In genomic region chr6:97342185-97342584, GRCm38 (mm10) we compare ENCODE assay signal across 20 mouse cellular contexts.
DNase-seq lines count a peak whose midpoint lies in the region; ATAC-seq and TF ChIP-seq lines count a peak whose summit lies in the region.
"Had no signal": no experiment of that assay in that cellular context is flagged by ENCODE, and none has a peak within 500 bp of the region (broad histone marks: within the 10 kb centered on the region; RNA-seq: fewer than 3 reads in every experiment).

No protein-coding gene starts in this region.

- no peaks in the 10 kb centered on the region for H3K9me3 ChIP-seq in heart, embryonic 11.5 days (replicated peaks; ENCODE audit: control insufficient read depth, low read length)
- no peaks in the 10 kb centered on the region for H3K9me3 ChIP-seq in liver, embryonic 11.5 days (ENCODE audit: control insufficient read depth, low read length)
- no peaks in the 10 kb centered on the region for H3K9me3 ChIP-seq in stomach, embryonic 15.5 days
- H3K9me3 ChIP-seq in stomach, postnatal 0 days (ENCODE audit: control insufficient read depth, low read length): no peaks in the 10 kb centered on the region
- no peaks in the 10 kb centered on the region for H3K9me3 ChIP-seq in neural tube, embryonic 15.5 days (replicated peaks)
- H3K9me3 ChIP-seq: embryonic facial prominence, embryonic 12.5 days; forebrain, embryonic 15.5 days; hindbrain, embryonic 13.5 days had no signal

- H3K27me3 ChIP-seq in heart, embryonic 11.5 days (ENCODE audit: control insufficient read depth, insufficient read depth, low read length): no peaks in the 10 kb centered on the region
- H3K27me3 ChIP-seq in liver, adult 2 months (ENCODE audit: control insufficient read depth, insufficient read depth, low read length): no peaks in the 10 kb centered on the region
- H3K27me3 ChIP-seq in liver, embryonic 11.5 days (replicated peaks; ENCODE audit: control insufficient read depth, insufficient read depth, low read length): no peaks in the 10 kb centered on the region
- no peaks in the 10 kb centered on the region for H3K27me3 ChIP-seq in stomach, embryonic 15.5 days (replicated peaks)
- H3K27me3 ChIP-seq in stomach, postnatal 0 days (ENCODE audit: control insufficient read depth, insufficient read depth, low read length): no peaks in the 10 kb centered on the region
- H3K27me3 ChIP-seq in neural tube, embryonic 15.5 days (replicated peaks): no peaks in the 10 kb centered on the region
- H3K27me3 ChIP-seq: embryonic facial prominence, embryonic 12.5 days; forebrain, embryonic 15.5 days; hindbrain, embryonic 13.5 days; Patski had no signal

- peaks cover 11% of the 10 kb centered on the region for H3K4me1 ChIP-seq in heart, embryonic 11.5 days (ENCODE audit: control insufficient read depth, insufficient read depth, low read length)
- peaks cover 10% of the 10 kb centered on the region for H3K4me1 ChIP-seq in liver, adult 2 months (ENCODE audit: control insufficient read depth, insufficient read depth, low read length)
- 0 out of 2 replicates have a peak, but pooled peaks cover 3% of the 10 kb centered on the region for H3K4me1 ChIP-seq in liver, embryonic 11.5 days (replicated peaks; ENCODE audit: control insufficient read depth, insufficient read depth, low read length)
- H3K4me1 ChIP-seq in stomach, embryonic 15.5 days: no peaks in the 10 kb centered on the region
- H3K4me1 ChIP-seq in stomach, postnatal 0 days (replicated peaks; ENCODE audit: control insufficient read depth, insufficient read depth): no peaks in the 10 kb centered on the region
- peaks cover 13% of the 10 kb centered on the region for H3K4me1 ChIP-seq in neural tube, embryonic 15.5 days

- no peak overlapping the region for H3K4me3 ChIP-seq in heart, embryonic 11.5 days (ENCODE audit: low read depth, low read length)
- no peak overlapping the region for H3K4me3 ChIP-seq in liver, adult 2 months (ENCODE audit: insufficient read depth, low read depth, low read length)
- H3K4me3 ChIP-seq in liver, embryonic 11.5 days (ENCODE audit: low read depth, low read length): no peak overlapping the region
- no peak overlapping the region for H3K4me3 ChIP-seq in stomach, embryonic 15.5 days (replicated peaks)
- no peak overlapping the region for H3K4me3 ChIP-seq in stomach, postnatal 0 days (ENCODE audit: low read depth, low read length)
- no peak overlapping the region for H3K4me3 ChIP-seq in neural tube, embryonic 15.5 days (replicated peaks)
- H3K4me3 ChIP-seq: embryonic facial prominence, embryonic 12.5 days; forebrain, embryonic 15.5 days; hindbrain, embryonic 13.5 days had no signal

- no peak for TF ChIP-seq EP300 in stomach, postnatal 0 days (optimal IDR thresholded peaks at IDR 0.05)

- peak overlapping the region; percentile 3; the same call in 1 of the 2 replicates for H3K27ac ChIP-seq in heart, embryonic 11.5 days (ENCODE audit: low read depth, low read length)
- H3K27ac ChIP-seq in liver, adult 2 months (replicated peaks; ENCODE audit: insufficient read depth, low read depth, low read length): no peak overlapping the region; the same call in 1 of the 2 replicates
- H3K27ac ChIP-seq in liver, embryonic 11.5 days (ENCODE audit: low read depth, low read length): no peak overlapping the region
- H3K27ac ChIP-seq in stomach, embryonic 15.5 days: peak overlapping the region; percentile 13
- H3K27ac ChIP-seq in stomach, postnatal 0 days (replicated peaks): no peak overlapping the region; the same call in 1 of the 2 replicates
- H3K27ac ChIP-seq in neural tube, embryonic 15.5 days (replicated peaks): no peak overlapping the region
- H3K27ac ChIP-seq: embryonic facial prominence, embryonic 12.5 days; forebrain, embryonic 15.5 days; hindbrain, embryonic 13.5 days; hindbrain, postnatal 0 days had no signal

- peaks cover 23% of the 10 kb centered on the region; the same call in 1 of the 2 replicates for H3K79me2 ChIP-seq in liver, adult 2 months (ENCODE audit: control insufficient read depth, insufficient read depth, low read length)

- DNase-seq in heart, postnatal 25 days (ENCODE audit: low spot score): no peak
- DNase-seq in liver, adult 2 months (ENCODE audit: extremely low read depth, low read depth, low spot score): peak; percentile 68
- no peak for DNase-seq in liver, embryonic 11.5 days (ENCODE audit: low spot score)
- no peak for DNase-seq in stomach, postnatal 0 days (ENCODE audit: low spot score)
- no peak for DNase-seq in layer of hippocampus, adult 9-11 months
- DNase-seq: adrenal gland, postnatal 14 days; cerebellum, adult 11-12 months; cerebellum, adult 9-10 months; cerebellum, postnatal 25 days; gastrocnemius, postnatal 36 days; heart, adult 18-20 months had no signal

- no peak for TF ChIP-seq CTCF in liver, adult 2 months (IDR thresholded peaks at IDR 0.05; ENCODE audit: low read depth, low read length)
- no peak for TF ChIP-seq CTCF in stomach, postnatal 0 days (IDR thresholded peaks at IDR 0.05; ENCODE audit: low read depth)

- no peak overlapping the region for H3K9ac ChIP-seq in heart, embryonic 11.5 days (ENCODE audit: low read depth, low read length)
- no peak overlapping the region for H3K9ac ChIP-seq in liver, adult 2 months (ENCODE audit: low read depth, low read length)
- no peak overlapping the region for H3K9ac ChIP-seq in liver, embryonic 11.5 days (ENCODE audit: low read depth, low read length)
- H3K9ac ChIP-seq in stomach, embryonic 15.5 days: no peak overlapping the region
- H3K9ac ChIP-seq in stomach, postnatal 0 days (ENCODE audit: low read length): no peak overlapping the region
- H3K9ac ChIP-seq in neural tube, embryonic 15.5 days (replicated peaks): no peak overlapping the region
- H3K9ac ChIP-seq: embryonic facial prominence, embryonic 12.5 days; forebrain, embryonic 15.5 days; hindbrain, embryonic 13.5 days had no signal

- no peak for TF ChIP-seq POLR2A in liver, adult 2 months (IDR thresholded peaks at IDR 0.05; ENCODE audit: extremely low read depth, insufficient read depth, low read length)

- ATAC-seq in heart, embryonic 11.5 days (replicated peaks; ENCODE audit: insufficient number of reproducible peaks, low FRiP score, low TSS enrichment): no peak
- no peak for ATAC-seq in liver, embryonic 11.5 days (replicated peaks; ENCODE audit: low FRiP score)
- no peak for ATAC-seq in stomach, embryonic 15.5 days (ENCODE audit: insufficient read depth, low FRiP score, low read depth)
- no peak for ATAC-seq in stomach, postnatal 0 days (ENCODE audit: low FRiP score, low TSS enrichment)
- no peak for ATAC-seq in neural tube, embryonic 15.5 days (ENCODE audit: low FRiP score)
- ATAC-seq: activated CD4-positive, CD25-positive, alpha-beta regulatory T cell, adult 4 months; forebrain, embryonic 15.5 days; hindbrain, postnatal 0 days; Patski had no signal

- no peak overlapping the region for H3K4me2 ChIP-seq in heart, embryonic 11.5 days
- H3K4me2 ChIP-seq in liver, embryonic 11.5 days: no peak overlapping the region
- no peak overlapping the region for H3K4me2 ChIP-seq in stomach, embryonic 15.5 days
- no peak overlapping the region for H3K4me2 ChIP-seq in stomach, postnatal 0 days (replicated peaks; ENCODE audit: low read depth)
- H3K4me2 ChIP-seq in neural tube, embryonic 15.5 days: no peak overlapping the region
- H3K4me2 ChIP-seq: embryonic facial prominence, embryonic 12.5 days; forebrain, embryonic 15.5 days; hindbrain, embryonic 13.5 days had no signal

- no peaks in the 10 kb centered on the region for H3K36me3 ChIP-seq in heart, embryonic 11.5 days (ENCODE audit: control insufficient read depth, insufficient read depth, low read length)
- peaks cover 3% of the 10 kb centered on the region for H3K36me3 ChIP-seq in liver, adult 2 months (ENCODE audit: control insufficient read depth, insufficient read depth, low read length)
- peaks cover 4% of the 10 kb centered on the region; the same call in 1 of the 2 replicates for H3K36me3 ChIP-seq in liver, embryonic 11.5 days (ENCODE audit: control insufficient read depth, insufficient read depth, low read length)
- H3K36me3 ChIP-seq in stomach, embryonic 15.5 days: no peaks in the 10 kb centered on the region
- no peaks in the 10 kb centered on the region for H3K36me3 ChIP-seq in stomach, postnatal 0 days (ENCODE audit: control insufficient read depth, insufficient read depth, low read length)
- no peaks in the 10 kb centered on the region for H3K36me3 ChIP-seq in neural tube, embryonic 15.5 days
- H3K36me3 ChIP-seq: embryonic facial prominence, embryonic 12.5 days; forebrain, embryonic 15.5 days had no signal

- WGBS in heart, embryonic 11.5 days (ENCODE audit: insufficient replicate concordance): 83% methylated on average over 5 of the region's 5 CpGs
- 32% methylated on average over 5 of the region's 5 CpGs for WGBS in liver, adult 2 months
- WGBS in liver, embryonic 11.5 days: 85% methylated on average over 5 of the region's 5 CpGs
- WGBS in stomach, embryonic 15.5 days: 82% methylated on average over 5 of the region's 5 CpGs
- WGBS in stomach, postnatal 0 days: 85% methylated on average over 5 of the region's 5 CpGs
- WGBS in neural tube, embryonic 15.5 days: 94% methylated on average over 5 of the region's 5 CpGs

- intact Hi-C loops in heart, postnatal 25 days (cut with DNase I): no loop called here

Comparison
In these comparisons a context has a peak if more than half of its experiments do, and no peak if none do; other contexts are left out.
1. H3K27ac ChIP-seq: peak in heart, embryonic 11.5 days (single experiment) and stomach, embryonic 15.5 days (single experiment); none in liver, adult 2 months (single experiment), liver, embryonic 11.5 days (single experiment), stomach, postnatal 0 days (single experiment) and neural tube, embryonic 15.5 days (single experiment).